Mouse (Mus musculus) megakaryocyte progenitor cell, adult 5-6 weeks (primary cell): ENCODE results near the gene Ablim1. TPM values are rescaled to one million over a fixed set of nuclear protein-coding genes. Genes with fewer than 3 reads are reported as not detected.

Source experiments
- ATAC-seq: replicated peaks from 2 replicates; pipeline ENCODE4 v1.8.0; 2016; ENCODE audit warnings: mild to moderate bottlenecking, moderate TSS enrichment, inconsistent platforms; ENCODE audit not compliant: poor library complexity
- total RNA-seq, 2 experiments: library from RNA; stranded (forward) in 1 of 2; stranded (reverse) in 1 of 2; fragments of 157-497, 149-512 nt in 1 of 2; fragments of 200-1000 nt in 1 of 2; gene quantifications; 2 replicates each; pipeline versions ENCODE4 v1.2.3 to v1.2.4; 2015 to 2017

Ablim1 gene
- total RNA-seq, 2 experiments from 2014 or later = 6.7 to 7.0 TPM

DNA sequence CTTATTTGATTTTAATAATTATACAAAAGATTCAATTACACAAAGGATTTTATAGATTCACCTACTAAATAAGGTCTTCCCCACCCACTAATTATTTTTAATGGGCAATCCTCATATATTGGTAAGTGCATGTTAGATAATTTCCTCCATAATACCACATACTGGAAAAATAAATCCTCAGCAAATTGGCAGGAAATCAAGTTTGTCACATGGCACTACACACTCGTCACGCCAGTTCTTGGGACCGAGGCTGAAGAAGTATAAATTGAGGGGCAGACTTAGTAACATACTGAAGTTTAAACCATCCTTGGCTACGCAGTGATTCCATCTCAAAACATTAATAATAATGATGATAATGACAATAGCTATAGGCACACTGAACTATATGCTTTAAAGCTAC, 8.1 kb downstream of the Ablim1 start:
- no peak for ATAC-seq

DNA sequence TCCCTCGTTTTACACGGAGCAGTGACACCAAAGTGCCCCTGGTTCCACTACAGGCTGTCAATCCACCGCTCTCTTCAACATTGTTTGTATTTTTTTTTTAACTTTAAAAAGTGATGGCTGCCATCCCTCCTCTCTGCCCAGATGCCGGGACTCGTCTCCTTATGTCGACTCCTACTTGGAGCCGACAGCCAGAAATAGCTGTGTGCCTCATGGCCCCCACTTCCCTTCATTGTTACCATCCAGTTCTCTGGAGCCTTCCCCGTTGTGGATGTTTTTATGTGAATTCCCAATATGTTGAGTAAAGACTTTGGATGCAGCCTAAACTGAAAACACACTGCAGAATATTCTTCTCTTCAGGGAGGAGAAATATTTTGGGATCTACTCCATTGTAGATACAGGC, 8.7 kb downstream of the Ablim1 start:
- ATAC-seq = no peak

DNA sequence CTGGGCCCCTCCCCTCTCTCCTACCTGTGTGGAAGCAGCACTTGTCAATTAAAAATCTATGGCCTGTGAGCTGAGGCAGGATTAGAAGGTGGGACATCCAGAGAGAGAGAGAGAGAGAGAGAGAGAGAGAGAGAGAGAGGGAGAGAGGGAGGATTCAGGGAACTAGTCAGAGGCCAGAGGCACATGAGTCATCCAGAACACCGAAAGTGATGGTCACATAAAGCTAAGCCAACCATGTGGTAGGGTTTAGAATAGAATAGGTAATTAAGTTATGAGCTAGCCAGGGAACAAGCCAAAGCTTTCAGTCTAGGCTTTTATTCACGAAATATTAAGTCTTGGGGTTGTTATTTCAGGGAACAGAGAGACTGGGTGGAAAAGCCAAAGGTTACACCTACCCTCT, 10.1 kb downstream of the Ablim1 start:
- ATAC-seq = no peak

DNA sequence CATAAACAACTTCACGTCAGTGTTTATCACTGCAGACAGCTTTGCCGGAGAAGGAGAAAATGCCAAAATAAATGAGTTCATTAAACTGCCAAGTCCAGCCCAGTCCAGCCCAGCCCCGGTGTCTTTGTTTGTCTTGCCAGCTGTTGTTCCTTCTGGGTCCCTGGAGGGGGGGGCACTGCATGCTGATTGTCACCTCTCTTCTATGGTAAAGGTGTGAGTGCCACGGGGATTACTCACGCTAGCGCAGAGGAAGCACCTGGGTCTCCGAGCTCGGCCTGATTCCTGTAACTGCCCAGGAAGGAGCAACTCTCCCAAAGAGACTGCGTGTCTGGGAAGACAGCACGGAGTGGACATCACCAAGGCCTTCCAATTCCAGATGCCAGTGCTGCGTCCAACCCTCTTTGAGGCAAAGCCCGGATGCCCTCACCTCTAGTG, 12.7 kb downstream of the Ablim1 start:
- no peak for ATAC-seq

DNA sequence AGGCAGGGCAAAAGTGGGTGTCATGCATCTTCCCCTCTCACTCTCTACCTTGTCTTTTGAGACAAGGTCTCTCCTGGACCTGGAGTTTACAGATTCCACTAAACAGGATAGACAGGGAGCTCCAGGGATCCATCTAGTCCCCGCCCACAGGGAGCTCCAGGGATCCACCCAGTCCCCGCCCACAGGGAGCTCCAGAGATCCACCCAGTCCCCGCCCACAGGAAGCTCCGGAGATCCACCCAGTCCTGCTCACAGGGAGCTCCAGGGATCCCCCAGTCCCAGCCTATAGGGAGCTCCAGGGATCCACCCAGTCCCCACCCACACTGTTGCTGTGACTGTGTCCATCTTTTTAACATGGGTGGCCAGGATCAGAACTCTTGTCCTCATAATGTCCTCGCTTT, 16.7 kb downstream of the Ablim1 start:
- no peak for ATAC-seq

DNA sequence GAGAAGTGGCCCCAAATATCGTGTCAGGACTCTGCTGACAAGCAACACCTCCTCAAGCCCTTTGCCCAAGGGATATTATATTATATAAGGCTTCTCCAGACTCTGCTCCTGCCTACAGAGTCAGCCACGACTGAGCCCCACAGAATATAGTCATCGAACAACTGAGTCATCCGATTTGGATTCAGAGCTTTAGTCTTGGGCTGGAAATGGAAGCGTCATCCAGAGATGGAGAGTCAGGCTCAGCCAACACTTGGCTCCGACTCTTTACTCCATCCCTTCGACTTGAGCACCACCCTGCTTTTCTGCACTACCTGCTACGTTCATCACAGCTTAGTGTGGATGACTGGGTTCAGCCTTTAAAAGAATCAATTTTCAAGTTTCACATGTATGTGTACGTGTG, 17.3 kb downstream of the Ablim1 start:
- ATAC-seq = no peak

DNA sequence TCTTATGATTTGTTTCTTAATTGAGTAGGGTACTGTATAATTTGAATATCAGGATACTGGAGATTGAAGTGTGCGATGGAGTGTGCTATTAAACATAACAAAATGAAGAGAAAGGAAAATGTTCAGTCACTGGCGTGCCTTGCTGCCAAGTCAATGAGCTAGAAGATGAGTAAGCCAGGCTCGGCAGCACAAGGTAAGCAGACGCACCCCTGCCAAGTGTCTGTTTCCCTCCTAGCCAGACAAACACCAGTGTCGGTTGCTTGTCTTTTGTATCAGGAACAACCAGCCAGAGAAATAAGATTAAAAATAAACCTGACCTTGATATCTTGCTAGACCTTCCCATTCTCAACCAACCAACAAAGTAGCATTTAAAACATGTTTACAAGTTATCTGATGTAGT, 18.2 kb downstream of the Ablim1 start:
- peak; percentile 83 for ATAC-seq

DNA sequence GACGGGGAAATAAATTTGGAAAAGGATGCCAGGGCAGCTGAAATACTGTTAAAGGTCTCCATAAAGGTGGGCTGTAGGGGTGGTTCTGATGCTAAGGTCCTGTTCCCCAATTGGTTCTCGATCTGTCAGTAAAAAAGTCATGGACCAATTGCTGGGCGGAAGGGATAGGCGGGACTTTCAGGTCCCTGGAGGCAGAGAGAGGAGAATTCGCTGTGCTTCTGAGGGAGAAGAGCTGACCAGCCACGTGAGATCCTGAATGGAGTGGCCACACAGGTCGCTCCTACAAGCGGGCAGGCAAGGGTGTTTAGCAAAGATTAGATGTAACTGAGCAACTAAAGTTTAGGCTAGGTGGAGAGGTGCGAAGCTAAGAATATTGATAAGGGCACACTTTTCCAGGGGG, 19.2 kb downstream of the Ablim1 start:
- no peak for ATAC-seq

DNA sequence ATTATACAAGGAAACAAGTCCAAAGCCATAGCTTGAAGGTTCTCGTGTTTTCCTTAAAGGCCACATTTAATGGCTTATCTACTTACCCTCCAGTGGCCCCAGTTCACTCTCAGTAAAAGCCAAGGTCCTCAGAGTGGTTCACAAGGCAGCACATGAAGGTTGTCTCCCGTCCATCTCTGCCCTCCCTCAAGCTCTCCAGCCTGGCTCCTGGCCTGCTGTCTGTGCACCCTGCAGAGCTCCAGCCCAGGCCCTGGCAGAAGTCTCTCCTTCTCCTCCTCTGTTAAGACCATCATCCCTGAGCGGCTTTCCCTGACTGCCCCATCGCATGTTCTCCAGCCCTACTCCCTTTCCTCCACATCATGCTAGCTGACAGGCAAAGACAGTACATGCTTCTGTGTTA, 20.4 kb downstream of the Ablim1 start:
- no peak for ATAC-seq

DNA sequence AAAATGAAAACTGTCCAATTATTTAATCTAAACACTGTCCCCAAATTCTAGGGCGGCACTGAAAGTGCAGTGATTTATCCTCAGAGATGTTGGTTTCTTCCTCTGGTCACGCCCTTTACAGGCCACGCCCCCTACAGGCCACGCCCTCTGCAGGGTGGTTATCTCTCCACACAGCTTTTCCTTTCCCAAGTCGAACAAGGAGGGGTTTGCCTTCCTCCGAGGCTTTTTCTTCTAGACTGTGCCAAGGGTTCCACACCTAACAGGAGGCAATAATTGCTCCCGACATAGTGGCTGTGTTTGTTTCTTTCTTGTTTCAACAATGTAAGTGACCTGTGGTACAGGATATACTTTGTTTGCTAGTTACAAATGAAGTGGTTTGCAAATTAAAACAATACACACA, 21.0 kb downstream of the Ablim1 start:
- peak; percentile 75 for ATAC-seq

DNA sequence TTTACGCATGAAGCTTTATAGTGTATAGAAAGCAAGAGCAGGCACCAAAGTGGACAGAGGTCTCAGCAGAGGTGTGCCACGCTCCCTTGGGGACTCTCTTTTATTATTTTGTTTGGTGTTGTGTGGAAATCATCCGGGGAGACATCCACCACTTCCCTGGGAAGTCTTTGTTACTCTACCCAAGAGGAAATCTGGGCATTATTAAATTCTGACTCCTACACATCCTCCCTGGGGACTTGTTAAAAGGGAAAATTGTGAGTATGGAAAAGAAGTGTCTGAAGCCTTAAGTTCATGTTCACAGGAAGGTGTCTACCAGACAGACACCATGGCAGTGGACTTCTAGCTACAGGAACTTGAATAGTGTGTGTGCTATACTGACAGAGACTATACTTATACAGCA, 31.4 kb downstream of the Ablim1 start:
- no peak for ATAC-seq

DNA sequence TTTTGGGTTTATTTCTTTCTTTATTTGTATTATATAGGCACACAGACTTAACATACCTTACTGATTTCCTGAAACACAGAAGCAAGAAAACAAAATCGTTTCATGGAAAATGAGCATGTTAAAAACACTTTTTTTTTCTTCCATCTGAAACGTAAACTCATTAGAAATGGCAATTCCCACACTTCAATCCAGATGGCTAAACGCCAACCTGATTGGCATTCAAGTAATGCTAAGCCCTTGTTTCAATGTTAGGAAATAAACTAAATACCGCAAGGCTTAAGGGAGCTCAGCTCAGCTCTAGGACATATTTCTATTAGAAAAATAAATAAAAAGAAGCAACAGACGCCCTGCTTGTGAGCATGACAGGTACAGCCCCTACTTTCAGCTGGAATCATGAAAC, 32.1 kb downstream of the Ablim1 start:
- ATAC-seq = no peak

DNA sequence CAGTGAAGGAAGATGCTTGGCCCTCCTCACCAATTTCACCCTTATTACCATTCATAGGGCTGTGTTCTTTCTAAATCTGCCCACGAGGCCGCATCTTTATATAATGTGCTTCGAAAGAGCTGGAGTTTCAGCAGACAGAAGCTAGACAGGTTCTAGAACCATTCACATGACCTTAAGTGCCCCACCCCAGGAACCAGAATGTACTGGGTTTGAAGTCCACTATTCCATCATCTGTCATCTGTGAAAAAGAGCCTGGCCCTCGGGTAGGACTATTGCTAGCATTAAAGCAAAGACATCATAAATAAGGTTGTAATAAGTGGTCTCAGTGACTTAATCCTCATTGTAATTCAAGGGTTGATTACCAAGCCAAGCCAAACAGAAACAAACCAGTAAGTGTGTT, 35.1 kb downstream of the Ablim1 start:
- ATAC-seq = no peak

DNA sequence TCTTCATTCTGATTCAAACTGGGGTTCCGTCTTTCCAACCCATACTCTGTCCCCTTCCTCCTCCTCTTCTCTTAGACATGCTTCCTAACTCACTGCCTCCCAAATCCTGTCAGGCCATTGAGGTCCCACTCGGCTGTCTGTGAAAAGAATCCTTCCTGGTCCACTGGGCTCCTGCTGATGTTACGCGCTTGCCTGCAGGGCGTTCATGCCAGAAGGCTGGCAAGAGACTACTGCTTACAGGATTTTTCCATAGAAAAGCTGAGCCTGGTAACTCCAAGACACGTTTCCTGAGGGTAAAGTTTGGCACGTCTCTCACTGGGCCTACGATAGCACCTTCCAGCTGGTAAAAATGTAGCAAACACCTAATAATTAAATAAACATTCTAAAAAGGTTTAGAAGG, 36.5 kb downstream of the Ablim1 start:
- ATAC-seq = no peak

DNA sequence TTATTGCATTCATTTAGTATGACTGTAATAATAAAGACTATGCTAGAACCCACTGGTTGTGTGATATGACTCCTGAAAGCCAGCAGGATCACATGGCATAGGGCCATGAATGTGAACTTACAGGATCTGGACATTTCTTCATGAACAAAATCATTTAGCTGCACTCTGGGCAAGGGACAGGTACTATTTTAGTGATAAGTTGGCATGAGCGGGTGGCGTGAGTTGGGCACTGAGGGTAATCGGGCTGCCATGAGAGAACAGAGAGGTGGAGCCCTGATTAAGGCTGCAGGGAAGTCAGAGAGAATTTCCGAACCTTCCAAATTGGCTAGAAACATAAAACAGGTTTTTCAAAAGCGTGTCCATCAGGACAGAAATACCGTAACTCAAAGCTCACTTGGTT, 37.7 kb downstream of the Ablim1 start:
- ATAC-seq = no peak

DNA sequence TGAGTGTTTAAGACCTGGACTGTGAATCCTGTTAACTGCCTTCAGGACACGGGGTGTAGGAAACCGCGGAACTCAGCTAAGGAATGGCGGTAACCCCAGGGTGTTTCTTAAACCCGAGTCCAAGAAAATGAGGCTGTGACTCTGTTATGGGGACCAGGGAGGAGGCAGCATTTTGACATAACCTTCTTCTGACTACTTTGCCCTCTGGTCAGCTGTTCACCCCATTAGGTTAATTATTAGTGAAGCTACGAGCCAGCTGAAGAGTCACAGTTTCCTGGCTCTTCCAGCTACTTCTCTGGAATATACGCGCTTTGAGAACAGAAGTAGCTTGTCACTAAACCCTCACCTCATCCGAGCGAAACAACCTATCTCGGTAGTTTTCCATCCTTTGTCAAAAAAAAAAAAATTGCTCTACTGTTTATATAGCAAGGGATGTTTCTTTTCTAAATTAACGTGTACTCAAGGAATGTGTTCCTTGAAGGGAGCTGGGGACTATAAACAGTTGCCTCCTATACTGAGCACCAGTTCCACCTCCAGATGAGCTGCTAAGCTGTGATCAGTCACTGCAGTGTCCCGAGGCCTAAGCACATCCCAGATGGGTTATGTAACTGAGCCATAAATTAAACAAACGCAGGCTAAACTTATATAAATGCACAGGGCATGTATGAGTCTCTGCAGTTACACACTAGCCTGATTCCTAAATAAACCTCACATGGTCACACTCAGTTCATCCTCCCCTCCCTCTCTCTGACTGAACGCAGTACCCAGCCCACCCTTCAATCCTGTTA, 39.4 kb downstream of the Ablim1 start:
- no peak for ATAC-seq

DNA sequence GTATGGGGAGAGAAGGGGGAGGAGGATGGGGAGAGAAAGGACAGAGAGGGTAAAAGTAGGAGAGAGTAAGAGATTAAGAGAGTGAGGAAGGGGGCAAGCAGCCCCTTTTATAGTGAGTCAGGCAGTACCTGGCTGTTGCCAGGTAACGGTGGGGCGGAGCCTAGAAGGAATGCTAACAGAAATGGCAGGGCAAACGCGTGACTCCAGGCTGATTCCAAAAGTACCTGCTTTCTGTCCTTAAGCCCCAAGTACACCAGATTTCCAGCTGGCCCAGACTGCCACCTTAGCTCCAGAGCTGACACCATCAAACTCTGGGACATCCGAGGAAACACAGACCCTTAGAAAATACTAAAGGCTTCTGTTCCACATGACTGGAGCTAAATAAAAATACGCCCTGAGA, 40.0 kb downstream of the Ablim1 start:
- no peak for ATAC-seq

DNA sequence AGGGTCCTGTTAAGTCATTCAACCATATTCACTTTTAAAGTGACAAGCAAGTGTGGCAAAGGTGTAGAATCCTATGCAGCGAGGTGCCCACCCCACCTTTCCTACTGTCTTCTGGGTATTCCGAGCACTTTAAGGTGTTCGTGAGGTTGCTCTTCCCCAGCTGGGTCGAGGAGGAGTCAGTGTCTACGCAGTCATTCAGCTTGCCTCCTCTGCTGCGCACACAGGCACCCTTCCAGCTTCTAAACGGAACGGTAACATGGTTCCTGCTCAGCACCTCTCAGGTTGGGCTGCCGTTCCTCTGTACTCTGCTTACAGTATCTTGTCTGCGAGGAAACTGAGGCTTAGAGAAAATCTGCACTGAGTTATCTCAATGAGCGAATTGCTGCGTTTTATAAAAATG, 40.4 kb downstream of the Ablim1 start:
- ATAC-seq = no peak

DNA sequence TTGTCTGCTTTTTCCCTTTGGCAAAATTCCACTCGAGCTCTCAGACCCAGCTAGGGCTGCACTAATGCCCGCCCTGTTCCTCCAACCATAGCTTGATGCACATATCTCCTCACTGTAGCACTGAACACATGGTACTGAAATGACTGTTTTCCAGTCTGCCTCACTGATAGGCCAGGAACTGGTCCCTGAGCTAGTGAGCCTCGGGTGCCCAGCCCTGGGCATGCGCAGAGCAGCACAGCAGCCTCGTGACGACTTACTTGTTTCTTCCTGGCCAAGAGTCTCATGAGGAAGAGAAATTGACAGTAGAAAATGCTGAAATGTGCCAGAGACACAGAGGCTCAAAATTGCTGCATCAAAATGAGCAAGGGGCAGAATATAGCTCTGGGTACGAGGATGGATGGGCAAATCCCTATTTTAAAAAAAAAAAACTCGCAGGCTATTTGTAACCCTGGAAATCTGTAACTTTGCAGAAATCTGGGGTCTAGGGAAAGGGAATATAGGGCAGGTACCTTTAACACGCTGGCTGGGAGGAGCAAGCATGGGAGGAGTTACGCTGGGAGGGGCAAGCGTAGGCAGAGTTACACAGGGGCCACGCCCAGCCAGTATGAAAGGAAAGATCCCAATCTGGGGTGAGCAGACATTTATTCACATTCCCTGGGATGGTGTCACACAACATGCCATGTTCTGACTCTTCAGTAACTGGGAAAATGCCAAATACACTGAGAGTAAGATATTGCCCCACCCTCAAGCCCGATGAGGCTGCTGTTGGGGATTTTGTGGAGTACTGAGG, 41.7 kb downstream of the Ablim1 start:
- ATAC-seq = peak; percentile 87

DNA sequence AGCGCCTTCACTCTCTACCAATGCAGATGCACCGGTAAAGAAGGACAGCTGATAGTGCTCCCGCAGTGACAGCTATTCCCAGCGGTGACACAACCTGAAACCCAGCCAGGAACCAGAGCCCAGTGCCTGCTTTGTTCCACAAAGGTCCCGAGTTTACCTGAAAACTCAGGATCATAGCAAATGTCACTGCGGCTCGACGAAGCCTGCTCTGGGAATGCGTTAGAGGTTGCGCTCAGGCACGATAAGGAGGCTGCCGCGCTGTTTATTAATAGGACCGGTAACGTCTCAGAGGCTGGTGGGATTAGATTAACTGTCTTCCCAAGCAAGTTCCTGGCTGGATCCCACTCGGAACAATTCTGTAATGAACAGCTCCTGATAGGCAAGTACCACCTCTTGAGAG, 43.0 kb downstream of the Ablim1 start:
- no peak for ATAC-seq

DNA sequence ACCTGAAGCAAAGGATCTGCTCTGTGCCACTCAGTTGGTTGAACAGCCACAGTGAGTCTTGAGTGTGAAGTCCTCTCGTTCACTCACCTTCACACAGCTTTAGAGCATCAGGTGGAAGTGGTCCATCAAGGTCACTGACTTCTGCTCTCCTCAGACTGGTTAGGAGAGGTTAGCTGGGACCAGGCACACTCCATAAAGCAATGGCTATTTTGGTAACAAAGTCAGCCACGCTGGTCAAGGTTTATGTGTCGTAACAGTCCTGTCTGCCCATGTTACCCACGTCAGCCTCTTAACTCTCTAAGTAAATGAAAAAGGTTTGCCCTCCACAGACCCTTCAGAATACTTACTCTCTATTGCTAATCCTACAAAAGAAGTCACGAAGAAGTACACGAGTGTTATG, 44.0 kb downstream of the Ablim1 start:
- no peak for ATAC-seq

DNA sequence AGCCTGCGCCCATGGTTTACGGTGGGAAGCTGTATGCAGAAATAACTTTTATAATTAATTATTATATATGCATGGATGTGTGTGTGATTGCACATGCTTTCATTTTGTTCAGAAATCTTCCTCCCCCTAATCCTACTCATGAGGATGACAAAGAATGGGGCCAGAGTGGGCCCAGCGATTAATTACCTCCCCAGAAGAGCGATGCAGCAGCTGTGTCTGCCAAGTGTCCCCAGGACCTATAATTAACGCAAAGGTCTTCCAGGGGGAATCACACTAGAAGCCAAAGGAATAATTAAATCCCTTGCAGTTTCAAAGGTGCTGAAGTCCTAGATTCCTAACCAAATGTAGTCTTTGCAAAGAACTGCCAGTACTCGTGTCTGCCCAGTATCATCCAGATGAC, 44.9 kb downstream of the Ablim1 start:
- no peak for ATAC-seq

DNA sequence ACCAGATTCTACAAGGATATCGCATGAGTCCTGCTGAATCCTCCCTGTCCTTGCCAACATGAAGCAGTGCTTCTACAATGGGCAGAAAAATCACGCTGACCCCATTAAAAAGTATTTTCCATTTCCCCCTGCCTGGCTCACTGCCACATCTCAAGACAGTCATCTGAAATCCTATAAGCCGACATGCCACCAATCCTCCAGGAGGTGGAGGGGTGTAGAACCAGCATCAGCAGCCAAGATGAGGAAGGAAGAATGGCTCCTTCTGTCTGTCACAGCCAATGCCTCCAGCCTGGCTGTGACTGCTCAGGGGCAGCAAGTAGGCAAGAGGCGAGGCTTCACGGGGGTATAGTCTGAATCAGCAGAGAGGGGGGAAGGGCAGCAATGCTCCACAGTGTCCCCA, 47.2 kb downstream of the Ablim1 start:
- ATAC-seq = no peak
